Mouse (Mus musculus): ENCODE data around the gene Zfp784.

Gene Zfp784

GRCm38 (mm10) chr7:5057804-5058203 lies 19.6 kb upstream of the Zfp784 start:
- no peak for DNase-seq (ENCODE audit: low spot score)

GRCm38 (mm10) chr7:5057381-5057780 lies 19.1 kb upstream of the Zfp784 start:
- DNase-seq (ENCODE audit: low spot score): no peak

DNA sequence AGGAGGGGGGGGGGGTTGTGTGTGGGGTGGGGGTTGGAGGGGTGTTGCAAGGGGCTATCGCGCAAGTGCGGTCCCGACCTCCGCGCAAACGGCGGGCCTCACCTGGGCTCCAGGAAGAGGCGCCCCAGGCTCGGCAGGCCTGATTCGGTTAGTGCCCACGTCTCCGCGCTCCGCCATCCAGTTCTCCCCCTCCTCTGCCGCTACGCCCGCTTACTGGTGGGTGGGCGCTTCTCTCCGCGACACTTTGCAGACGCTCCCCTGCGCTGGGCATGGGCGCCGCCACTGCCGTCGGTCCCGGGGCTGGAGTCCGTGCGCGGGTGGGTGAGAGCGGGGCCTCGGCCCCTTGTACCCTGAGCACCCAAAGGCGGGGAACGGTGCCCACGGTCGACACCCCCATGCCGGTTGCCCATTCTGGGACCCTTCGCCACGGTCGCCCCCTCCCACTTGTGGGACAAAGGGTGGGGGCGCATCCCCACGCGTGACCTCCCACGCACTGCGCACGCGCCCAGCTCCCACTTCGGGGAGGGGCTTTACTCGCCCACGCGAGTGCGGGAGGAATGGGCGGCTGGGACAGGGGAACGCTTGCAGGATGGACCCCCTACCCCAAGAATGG lies 18.5 kb upstream of the Zfp784 start:
- peak; percentile 64 for DNase-seq (ENCODE audit: low spot score)

DNA sequence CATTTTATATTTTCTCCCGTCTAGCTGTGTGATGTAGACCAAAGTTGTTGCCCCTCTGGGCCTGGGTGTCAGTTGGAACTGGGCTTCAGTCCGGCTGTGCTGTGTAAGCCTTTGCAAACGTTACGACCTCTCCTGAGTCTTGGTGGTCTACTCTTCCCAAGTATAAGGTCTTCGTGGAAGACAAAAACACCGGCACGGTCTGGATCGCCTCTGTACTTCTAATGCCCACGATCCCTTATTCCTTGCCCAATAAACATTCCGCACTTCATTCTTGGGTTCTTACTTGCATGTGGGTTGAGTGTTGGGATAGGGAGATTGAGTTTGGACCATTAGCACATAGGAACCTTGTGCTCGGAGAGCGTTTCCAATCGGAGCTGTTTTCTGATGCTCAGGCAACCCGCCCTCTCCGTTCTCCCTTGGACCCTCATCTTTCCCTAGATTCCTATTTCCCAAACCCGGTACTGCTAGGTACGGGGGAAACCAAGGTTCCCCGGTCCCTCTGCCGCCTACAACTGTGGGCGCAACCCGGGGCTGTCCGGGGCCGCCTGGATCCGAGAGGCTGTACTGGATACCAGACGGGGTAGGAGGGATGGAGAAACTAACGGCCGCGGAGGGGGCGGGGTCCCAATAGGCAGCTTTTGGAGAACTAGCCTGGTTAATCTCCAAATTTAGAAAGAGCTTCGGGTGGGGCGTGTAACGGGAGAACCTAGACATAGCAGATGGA lies 15.4 kb upstream of the Zfp784 start:
- DNase-seq (ENCODE audit: low spot score): no peak

DNA sequence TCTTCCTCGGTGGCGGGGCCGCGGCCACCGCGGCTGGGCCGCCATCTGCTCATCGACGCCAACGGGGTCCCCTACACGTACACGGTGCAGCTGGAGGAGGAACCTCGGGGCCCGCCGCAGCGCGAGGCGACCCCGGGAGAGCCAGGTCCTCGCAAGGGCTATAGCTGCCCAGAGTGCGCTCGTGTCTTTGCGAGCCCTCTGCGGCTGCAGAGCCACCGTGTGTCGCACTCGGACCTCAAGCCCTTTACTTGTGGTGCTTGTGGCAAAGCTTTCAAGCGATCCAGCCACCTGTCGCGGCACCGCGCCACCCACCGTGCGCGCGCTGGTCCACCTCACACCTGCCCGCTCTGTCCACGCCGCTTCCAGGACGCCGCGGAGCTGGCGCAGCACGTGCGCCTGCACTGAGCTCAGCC lies 14.7 kb upstream of the Zfp784 start:
- no peak for DNase-seq (ENCODE audit: low spot score)

- no peak for DNase-seq (ENCODE audit: low spot score)
These were observed 14.2 kb upstream of the Zfp784 start for GRCm38 (mm10) chr7:5052438-5052837.

DNA sequence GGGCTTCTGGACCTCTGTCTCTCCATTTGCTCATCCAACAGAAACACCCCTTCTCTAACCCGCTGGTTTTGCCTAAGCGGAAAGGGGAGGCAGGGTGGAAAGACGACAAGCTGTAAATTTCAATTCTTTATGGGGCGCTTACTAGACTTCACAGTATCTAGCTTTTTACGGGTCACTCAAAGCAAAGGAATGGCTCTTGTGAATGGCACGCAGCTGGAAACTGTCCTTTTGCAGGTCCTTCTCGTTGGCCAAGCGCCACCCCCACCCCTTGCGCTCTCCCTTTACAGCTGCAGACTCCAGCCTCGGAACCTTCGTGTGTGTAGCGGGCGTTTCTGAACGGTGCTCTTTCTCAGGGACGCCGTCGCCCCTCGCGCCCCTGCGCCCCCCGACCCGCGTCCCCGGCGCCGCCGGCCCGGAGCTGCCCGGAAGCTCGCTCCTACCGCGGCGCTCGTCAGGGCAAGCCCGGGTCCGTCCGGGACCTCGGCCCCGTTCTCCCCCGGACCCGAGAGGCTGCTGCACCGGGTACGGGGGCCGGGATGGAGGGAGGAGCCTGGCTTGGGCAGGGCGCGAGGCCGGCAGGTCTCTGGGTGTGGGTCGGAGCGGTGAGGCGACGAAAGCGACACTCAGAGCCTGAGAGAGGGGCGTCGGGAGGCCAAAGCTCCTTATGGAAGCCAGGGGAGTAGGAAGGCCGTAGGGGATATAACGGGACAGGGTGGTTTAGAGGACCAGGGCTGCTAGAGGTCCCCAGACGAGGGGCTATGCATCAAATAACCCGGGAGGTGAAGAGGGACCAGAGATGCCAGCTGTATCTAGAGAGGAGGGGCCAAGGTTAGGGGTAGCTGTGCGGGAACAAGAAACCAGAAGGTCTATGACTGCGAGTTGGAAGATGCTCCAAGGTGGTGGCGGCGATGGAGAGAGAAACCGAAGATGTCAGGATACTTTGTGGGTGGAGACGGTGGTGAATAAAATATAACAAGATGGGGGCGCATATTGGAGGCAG lies 13.2 kb upstream of the Zfp784 start, which contains the start of gene Zfp580:
Gene Zfp580, plus strand, starts transcription at position 346 of the 1,000 bp plus-strand sequence.
- peak; percentile 73 for DNase-seq (ENCODE audit: low spot score)

GRCm38 (mm10) chr7:5047313-5047712 lies 9.1 kb upstream of the Zfp784 start:
- no peak for DNase-seq (ENCODE audit: low spot score)

DNA sequence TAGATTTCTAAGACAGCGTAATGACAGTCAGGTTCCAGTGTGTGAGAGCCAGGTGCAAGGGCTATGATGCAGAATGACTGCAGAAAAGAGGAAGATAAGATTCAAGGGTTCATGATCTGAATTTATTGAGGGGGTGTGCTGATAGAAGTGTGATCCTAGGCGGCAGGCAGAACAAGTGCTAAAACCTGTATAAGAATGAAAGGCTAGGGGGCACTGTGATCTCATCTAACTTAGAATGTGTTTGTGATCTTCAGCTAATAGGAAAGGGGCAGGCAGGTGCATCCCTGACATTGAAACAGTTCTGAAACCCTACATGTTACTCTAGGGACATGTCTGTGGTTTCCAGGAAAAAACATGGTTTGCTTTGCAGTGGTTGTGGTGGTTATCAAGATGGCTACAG lies 7.9 kb upstream of the Zfp784 start:
- DNase-seq (ENCODE audit: low spot score): no peak

- no peak for DNase-seq (ENCODE audit: low spot score)
These were observed 6.7 kb upstream of the Zfp784 start for GRCm38 (mm10) chr7:5044981-5045380.

DNA sequence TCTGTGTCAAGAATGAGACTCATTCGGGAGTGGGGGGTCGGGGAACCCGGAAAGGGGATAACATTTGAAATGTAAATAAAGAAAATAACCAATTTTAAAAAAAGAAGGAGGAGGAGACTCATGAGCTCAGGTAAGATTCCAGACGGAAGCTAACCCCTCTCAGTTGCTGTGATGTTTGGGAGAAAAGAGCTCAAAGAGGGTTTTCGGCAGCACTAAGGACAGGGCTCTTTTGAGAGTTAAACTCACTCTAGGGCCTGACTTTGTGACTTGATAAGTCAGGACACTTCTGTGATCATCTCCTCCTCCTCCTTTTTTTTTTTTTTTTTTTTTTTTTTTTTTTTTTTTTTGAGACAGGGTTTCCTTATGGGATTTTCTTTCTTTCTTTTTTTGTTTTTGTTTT lies 694 bp upstream of the Zfp784 start:
- no peak for DNase-seq (ENCODE audit: low spot score)

DNA sequence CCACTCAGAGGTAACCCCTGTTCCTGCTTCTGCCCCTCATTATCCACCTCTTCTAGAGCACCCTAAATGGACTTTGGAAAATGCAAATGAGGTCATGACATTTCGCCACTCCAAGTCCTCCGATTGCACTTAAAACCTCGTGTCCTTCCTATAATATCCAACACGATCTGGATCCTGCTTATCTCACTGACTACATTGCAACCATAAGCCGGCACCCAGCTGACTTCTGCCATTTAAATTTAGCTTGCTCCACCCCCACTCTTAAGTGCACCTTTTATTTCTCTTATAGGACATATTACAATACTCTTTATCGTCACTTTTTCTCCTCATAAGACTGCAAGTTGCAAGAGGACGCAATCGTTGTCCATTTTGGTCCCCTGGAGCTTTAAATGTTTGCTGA lies 779 bp downstream of the Zfp784 start:
- DNase-seq (ENCODE audit: low spot score): no peak

- DNase-seq (ENCODE audit: low spot score): no peak
These were observed 1.2 kb downstream of the Zfp784 start for GRCm38 (mm10) chr7:5037026-5037425.

GRCm38 (mm10) chr7:5036136-5036535 lies 2.1 kb downstream of the Zfp784 start:
- peak; percentile 6 for DNase-seq (ENCODE audit: low spot score)

DNA sequence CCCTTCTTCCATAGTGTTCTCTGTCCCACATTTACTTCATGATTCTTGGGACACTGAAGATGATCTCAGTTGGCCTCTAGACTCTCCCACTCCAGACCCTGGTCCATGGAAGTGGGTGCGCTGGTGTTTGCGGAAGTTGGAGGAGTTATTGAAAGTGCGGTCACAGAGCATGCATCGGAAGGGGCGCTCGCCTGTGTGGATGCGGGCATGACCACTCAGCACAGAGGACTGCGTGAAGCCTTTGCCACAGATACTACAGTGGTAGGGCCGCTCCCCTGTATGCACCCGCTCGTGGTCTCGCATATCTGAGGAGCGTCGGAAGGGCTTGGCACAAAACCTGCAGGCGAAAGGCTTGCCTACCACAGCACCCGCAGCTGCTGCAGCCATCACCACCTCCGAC lies 2.6 kb downstream of the Zfp784 start:
- no peak for DNase-seq (ENCODE audit: low spot score)

GRCm38 (mm10) chr7:5033818-5034217 lies 4.4 kb downstream of the Zfp784 start, which contains the start of gene 4632433K11Rik:
Gene 4632433K11Rik (plus strand): TSS chr7:5034118.
- DNase-seq (ENCODE audit: low spot score): no peak

- no peak for DNase-seq (ENCODE audit: low spot score)
These were observed 6.8 kb downstream of the Zfp784 start for GRCm38 (mm10) chr7:5031496-5031895.

GRCm38 (mm10) chr7:5030554-5031275 lies 7.5 kb downstream of the Zfp784 start:
- DNase-seq (ENCODE audit: low spot score): no peak

DNA sequence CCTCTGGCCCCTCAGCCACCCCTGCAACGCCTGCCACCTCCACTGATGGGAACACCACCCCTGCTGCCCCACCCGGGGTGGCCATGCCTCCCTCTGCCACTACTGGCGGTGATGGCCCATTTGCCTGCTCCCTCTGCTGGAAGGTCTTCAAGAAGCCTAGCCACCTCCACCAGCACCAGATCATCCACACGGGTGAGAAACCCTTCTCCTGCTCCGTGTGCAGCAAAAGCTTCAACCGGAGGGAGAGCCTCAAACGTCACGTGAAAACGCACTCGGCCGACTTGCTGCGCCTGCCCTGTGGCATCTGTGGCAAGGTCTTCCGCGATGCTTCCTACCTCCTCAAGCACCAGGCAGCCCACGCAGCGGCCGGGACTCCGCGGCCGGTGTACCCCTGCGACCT lies 8.3 kb downstream of the Zfp784 start:
- no peak for DNase-seq (ENCODE audit: low spot score)

DNA sequence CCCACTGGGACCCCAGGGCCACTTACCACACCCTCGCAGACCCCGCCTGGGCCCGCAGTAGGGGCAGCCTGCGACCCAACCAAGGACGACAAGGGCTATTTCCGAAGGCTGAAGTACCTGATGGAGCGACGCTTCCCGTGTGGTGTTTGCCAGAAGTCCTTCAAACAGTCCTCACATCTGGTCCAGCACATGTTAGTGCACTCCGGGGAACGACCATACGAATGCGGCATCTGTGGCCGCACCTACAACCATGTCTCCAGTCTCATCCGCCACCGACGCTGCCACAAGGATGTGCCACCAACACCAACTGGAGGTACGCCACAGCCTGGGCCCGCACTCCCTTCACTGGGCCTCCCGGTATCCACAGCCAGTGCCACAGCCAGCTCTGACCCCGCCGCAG lies 8.7 kb downstream of the Zfp784 start:
- no peak for DNase-seq (ENCODE audit: low spot score)

- no peak for DNase-seq (ENCODE audit: low spot score)
These were observed 17.0 kb downstream of the Zfp784 start for GRCm38 (mm10) chr7:5021197-5021596.

GRCm38 (mm10) chr7:5020685-5021084 lies 17.6 kb downstream of the Zfp784 start:
- no peak for DNase-seq (ENCODE audit: low spot score)

Data from layer of hippocampus, adult 11-12 months (tissue).